Mouse (Mus musculus): ENCODE data around the gene Pbx4. TPM values are rescaled to one million over a fixed set of nuclear protein-coding genes. Genes with fewer than 3 reads are reported as not detected.

The Pbx4 gene
- polyA plus RNA-seq, 1 experiment = 22.4 TPM

GRCm38 (mm10) chr8:69890813-69891241 is 58.5 kb downstream of the Pbx4 start:
- peaks cover 6% of the 10 kb centered on the region for H3K4me1 ChIP-seq (ENCODE audit: control insufficient read depth, insufficient read depth, low read length)
- H3K27me3 ChIP-seq (ENCODE audit: control insufficient read depth, insufficient read depth, low read length, poor library complexity, severe bottlenecking) = 0 out of 2 replicates have a peak, but pooled peaks cover 2% of the 10 kb centered on the region
- no peaks in the 10 kb centered on the region for H3K36me3 ChIP-seq (ENCODE audit: control insufficient read depth, insufficient read depth, low read length, poor library complexity, severe bottlenecking)
- H3K4me3 ChIP-seq (ENCODE audit: low read depth, low read length) = peak overlapping the region; percentile 15
- H3K27ac ChIP-seq (ENCODE audit: insufficient read depth, low read length) = no peak overlapping the region
- TF ChIP-seq CTCF (IDR thresholded peaks at IDR 0.05; ENCODE audit: low read depth, low read length) (peak; percentile 86), EP300 (IDR thresholded peaks at IDR 0.05; ENCODE audit: insufficient read depth, low read depth, low read length) (no peak), POLR2A (IDR thresholded peaks at IDR 0.05; ENCODE audit: insufficient read depth, low read length) (no peak)
- H3K9ac ChIP-seq (ENCODE audit: low read depth, poor library complexity, severe bottlenecking) = peak overlapping the region; percentile 28; the same call in 1 of the 2 replicates
- no peaks in the 10 kb centered on the region for H3K9me3 ChIP-seq (replicated peaks; ENCODE audit: control insufficient read depth, insufficient read depth, low read length, poor library complexity, severe bottlenecking)

GRCm38 (mm10) chr8:69893863-69894262 is 61.6 kb downstream of the Pbx4 start:
- TF ChIP-seq CTCF (IDR thresholded peaks at IDR 0.05; ENCODE audit: low read depth, low read length) (peak; percentile 85), EP300 (IDR thresholded peaks at IDR 0.05; ENCODE audit: insufficient read depth, low read depth, low read length) (no peak)
- Histone ChIP-seq H3K36me3 (ENCODE audit: control insufficient read depth, insufficient read depth, low read length, poor library complexity, severe bottlenecking) (0 out of 2 replicates have a peak, but pooled peaks cover 7% of the 10 kb centered on the region), H3K4me3 (ENCODE audit: low read depth, low read length) (no peak overlapping the region), H3K9me3 (replicated peaks; ENCODE audit: control insufficient read depth, insufficient read depth, low read length, poor library complexity, severe bottlenecking) (no peaks in the 10 kb centered on the region), H3K9ac (ENCODE audit: low read depth, poor library complexity, severe bottlenecking) (no peak overlapping the region), H3K27me3 (ENCODE audit: control insufficient read depth, insufficient read depth, low read length, poor library complexity, severe bottlenecking) (no peaks in the 10 kb centered on the region), H3K27ac (ENCODE audit: insufficient read depth, low read length) (no peak overlapping the region), H3K4me1 (ENCODE audit: control insufficient read depth, insufficient read depth, low read length) (peaks cover 6% of the 10 kb centered on the region)

- Histone ChIP-seq H3K4me1 (ENCODE audit: control insufficient read depth, insufficient read depth, low read length) (peaks cover 6% of the 10 kb centered on the region), H3K4me3 (ENCODE audit: low read depth, low read length) (no peak overlapping the region), H3K27ac (ENCODE audit: insufficient read depth, low read length) (no peak overlapping the region), H3K9me3 (replicated peaks; ENCODE audit: control insufficient read depth, insufficient read depth, low read length, poor library complexity, severe bottlenecking) (no peaks in the 10 kb centered on the region), H3K36me3 (ENCODE audit: control insufficient read depth, insufficient read depth, low read length, poor library complexity, severe bottlenecking) (0 out of 2 replicates have a peak, but pooled peaks cover 7% of the 10 kb centered on the region), H3K27me3 (ENCODE audit: control insufficient read depth, insufficient read depth, low read length, poor library complexity, severe bottlenecking) (no peaks in the 10 kb centered on the region), H3K9ac (ENCODE audit: low read depth, poor library complexity, severe bottlenecking) (no peak overlapping the region)
- TF ChIP-seq EP300 (IDR thresholded peaks at IDR 0.05; ENCODE audit: insufficient read depth, low read depth, low read length) (no peak), POLR2A (IDR thresholded peaks at IDR 0.05; ENCODE audit: insufficient read depth, low read length) (no peak), CTCF (IDR thresholded peaks at IDR 0.05; ENCODE audit: low read depth, low read length) (no peak)
Measured at GRCm38 (mm10) chr8:69894836-69895332, 62.6 kb downstream of the Pbx4 start.

- Histone ChIP-seq H3K4me1 (ENCODE audit: control insufficient read depth, insufficient read depth, low read length) (peaks cover 6% of the 10 kb centered on the region), H3K36me3 (ENCODE audit: control insufficient read depth, insufficient read depth, low read length, poor library complexity, severe bottlenecking) (0 out of 2 replicates have a peak, but pooled peaks cover 7% of the 10 kb centered on the region), H3K9me3 (replicated peaks; ENCODE audit: control insufficient read depth, insufficient read depth, low read length, poor library complexity, severe bottlenecking) (no peaks in the 10 kb centered on the region), H3K27me3 (ENCODE audit: control insufficient read depth, insufficient read depth, low read length, poor library complexity, severe bottlenecking) (no peaks in the 10 kb centered on the region), H3K27ac (ENCODE audit: insufficient read depth, low read length) (no peak overlapping the region), H3K9ac (ENCODE audit: low read depth, poor library complexity, severe bottlenecking) (no peak overlapping the region), H3K4me3 (ENCODE audit: low read depth, low read length) (no peak overlapping the region)
- TF ChIP-seq POLR2A (IDR thresholded peaks at IDR 0.05; ENCODE audit: insufficient read depth, low read length) = no peak
- TF ChIP-seq CTCF (IDR thresholded peaks at IDR 0.05; ENCODE audit: low read depth, low read length) = no peak
- TF ChIP-seq EP300 (IDR thresholded peaks at IDR 0.05; ENCODE audit: insufficient read depth, low read depth, low read length) = no peak
Measured at GRCm38 (mm10) chr8:69895772-69896451, 63.6 kb downstream of the Pbx4 start.

- H3K9me3 ChIP-seq (replicated peaks; ENCODE audit: control insufficient read depth, insufficient read depth, low read length, poor library complexity, severe bottlenecking) = no peaks in the 10 kb centered on the region
- peaks cover 6% of the 10 kb centered on the region for H3K4me1 ChIP-seq (ENCODE audit: control insufficient read depth, insufficient read depth, low read length)
- no peaks in the 10 kb centered on the region for H3K27me3 ChIP-seq (ENCODE audit: control insufficient read depth, insufficient read depth, low read length, poor library complexity, severe bottlenecking)
- H3K36me3 ChIP-seq (ENCODE audit: control insufficient read depth, insufficient read depth, low read length, poor library complexity, severe bottlenecking) = 0 out of 2 replicates have a peak, but pooled peaks cover 7% of the 10 kb centered on the region
- H3K27ac ChIP-seq (ENCODE audit: insufficient read depth, low read length) = no peak overlapping the region
- no peak overlapping the region for H3K9ac ChIP-seq (ENCODE audit: low read depth, poor library complexity, severe bottlenecking)
- TF ChIP-seq EP300 (IDR thresholded peaks at IDR 0.05; ENCODE audit: insufficient read depth, low read depth, low read length) (no peak), CTCF (IDR thresholded peaks at IDR 0.05; ENCODE audit: low read depth, low read length) (no peak), POLR2A (IDR thresholded peaks at IDR 0.05; ENCODE audit: insufficient read depth, low read length) (no peak)
- no peak overlapping the region for H3K4me3 ChIP-seq (ENCODE audit: low read depth, low read length)
Measured at GRCm38 (mm10) chr8:69897857-69898256, 65.6 kb downstream of the Pbx4 start.

GRCm38 (mm10) chr8:69899876-69900275 is 67.6 kb downstream of the Pbx4 start:
- H3K4me3 ChIP-seq (ENCODE audit: low read depth, low read length) = no peak overlapping the region

More at GRCm38 (mm10) chr8:69899876-69900275, 67.6 kb downstream of the Pbx4 start:
- Histone ChIP-seq H3K27me3 (ENCODE audit: control insufficient read depth, insufficient read depth, low read length, poor library complexity, severe bottlenecking) (no peaks in the 10 kb centered on the region), H3K9ac (ENCODE audit: low read depth, poor library complexity, severe bottlenecking) (0 out of 2 replicates have a peak overlapping the region, but pooled peaks have one; percentile 79), H3K4me1 (ENCODE audit: control insufficient read depth, insufficient read depth, low read length) (peaks cover 1% of the 10 kb centered on the region), H3K9me3 (replicated peaks; ENCODE audit: control insufficient read depth, insufficient read depth, low read length, poor library complexity, severe bottlenecking) (no peaks in the 10 kb centered on the region), H3K36me3 (ENCODE audit: control insufficient read depth, insufficient read depth, low read length, poor library complexity, severe bottlenecking) (0 out of 2 replicates have a peak, but pooled peaks cover 7% of the 10 kb centered on the region), H3K27ac (ENCODE audit: insufficient read depth, low read length) (no peak overlapping the region)
- no peak for TF ChIP-seq CTCF (IDR thresholded peaks at IDR 0.05; ENCODE audit: low read depth, low read length)
- no peak for TF ChIP-seq POLR2A (IDR thresholded peaks at IDR 0.05; ENCODE audit: insufficient read depth, low read length)
- no peak for TF ChIP-seq EP300 (IDR thresholded peaks at IDR 0.05; ENCODE audit: insufficient read depth, low read depth, low read length)

Measured in ES-Bruce4 (cell line).